Mouse (Mus musculus) limb, embryonic 10.5 days (tissue): Measurements from ENCODE around the gene Zfp335. TPM values are rescaled to one million over a fixed set of nuclear protein-coding genes. Genes with fewer than 3 reads are reported as not detected.
A peak's percentile ranks its signal among the peaks of the same experiment; 100 is the strongest.
"Not testable (repeated sequence)": the region's sequence is repeated elsewhere in the genome, so short reads cannot be mapped to it uniquely, and the experiment has no call there.

Source experiments
- DNase-seq: peaks from one replicate; pipeline ENCODE4 v3.0.0-alpha.2; 2017; ENCODE audit warnings: low spot score
- H3K27ac ChIP-seq: fragments of 300-500 bp; sonication (generic); 2 replicates; pipeline ENCODE4 v1.5.1; 2016; ENCODE audit warnings: mild to moderate bottlenecking
- H3K27me3 ChIP-seq: fragments of 300-500 bp; sonication (generic); 2 replicates; pipeline ENCODE4 v1.6.1; 2016; ENCODE audit warnings: low read depth, mild to moderate bottlenecking; ENCODE audit not compliant: poor library complexity, severe bottlenecking
- H3K36me3 ChIP-seq: fragments of 300-500 bp; sonication (generic); 2 replicates; pipeline ENCODE4 v1.6.1; 2016; ENCODE audit warnings: mild to moderate bottlenecking, moderate library complexity
- H3K4me1 ChIP-seq: fragments of 300-500 bp; sonication (generic); 2 replicates; pipeline ENCODE4 v1.6.1; 2016
- H3K4me3 ChIP-seq: fragments of 300-500 bp; sonication (generic); 2 replicates; pipeline ENCODE4 v1.5.1; 2016; ENCODE audit warnings: mild to moderate bottlenecking, moderate library complexity
- H3K9me3 ChIP-seq: fragments of 300-500 bp; sonication (generic); replicated peaks from 2 replicates; pipeline ENCODE4 v1.6.1; 2016; ENCODE audit warnings: mild to moderate bottlenecking
- WGBS: fragments of 180-500 bp; shearing (Covaris S2); methylation state at CpG from one replicate; pipeline ENCODE4 v1.1.7; 2016; 5-methylcytosine and 5-hydroxymethylcytosine counted together
- polyA plus RNA-seq: library from polyadenylated mRNA; unstranded; fragments of >200 nt; fragmentation: Nextera tagmentation; extraction: Ambion mirVana; gene quantifications from 2 replicates; pipeline ENCODE4 v1.2.1, GENCODE M21; 2016

Gene Zfp335
- polyA plus RNA-seq, 1 experiment from 2014 or later: 21.3 TPM

DNA sequence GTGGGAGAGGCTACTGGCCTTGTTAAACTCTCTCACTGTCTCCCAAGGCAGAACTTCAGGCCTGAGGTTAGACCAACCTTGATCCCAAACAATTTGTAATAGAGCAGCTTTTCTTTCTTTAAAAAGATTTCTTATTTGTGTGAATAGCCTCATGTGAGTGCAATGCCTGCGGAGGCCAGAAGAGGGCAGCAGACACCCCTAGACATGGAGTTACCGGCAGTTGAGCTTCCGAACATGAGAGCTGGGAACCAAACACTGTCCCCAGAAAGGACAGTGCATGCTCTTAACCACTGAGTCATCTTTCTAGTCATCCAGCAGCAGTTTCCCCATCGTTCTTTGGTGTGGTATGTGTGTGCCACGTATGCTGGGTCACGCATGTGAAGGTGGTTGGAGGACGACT is 44.0 kb downstream of the Zfp335 start:
- DNase-seq: no peak
- Histone ChIP-seq H3K27ac (no peak overlapping the region), H3K27me3 (no peaks in the 10 kb centered on the region), H3K4me1 (peaks cover 2% of the 10 kb centered on the region; the same call in 1 of the 2 replicates), H3K9me3 (no peaks in the 10 kb centered on the region), H3K4me3 (no peak overlapping the region), H3K36me3 (no peaks in the 10 kb centered on the region)
- 92% methylated on average over 7 of the region's 7 CpGs for WGBS

DNA sequence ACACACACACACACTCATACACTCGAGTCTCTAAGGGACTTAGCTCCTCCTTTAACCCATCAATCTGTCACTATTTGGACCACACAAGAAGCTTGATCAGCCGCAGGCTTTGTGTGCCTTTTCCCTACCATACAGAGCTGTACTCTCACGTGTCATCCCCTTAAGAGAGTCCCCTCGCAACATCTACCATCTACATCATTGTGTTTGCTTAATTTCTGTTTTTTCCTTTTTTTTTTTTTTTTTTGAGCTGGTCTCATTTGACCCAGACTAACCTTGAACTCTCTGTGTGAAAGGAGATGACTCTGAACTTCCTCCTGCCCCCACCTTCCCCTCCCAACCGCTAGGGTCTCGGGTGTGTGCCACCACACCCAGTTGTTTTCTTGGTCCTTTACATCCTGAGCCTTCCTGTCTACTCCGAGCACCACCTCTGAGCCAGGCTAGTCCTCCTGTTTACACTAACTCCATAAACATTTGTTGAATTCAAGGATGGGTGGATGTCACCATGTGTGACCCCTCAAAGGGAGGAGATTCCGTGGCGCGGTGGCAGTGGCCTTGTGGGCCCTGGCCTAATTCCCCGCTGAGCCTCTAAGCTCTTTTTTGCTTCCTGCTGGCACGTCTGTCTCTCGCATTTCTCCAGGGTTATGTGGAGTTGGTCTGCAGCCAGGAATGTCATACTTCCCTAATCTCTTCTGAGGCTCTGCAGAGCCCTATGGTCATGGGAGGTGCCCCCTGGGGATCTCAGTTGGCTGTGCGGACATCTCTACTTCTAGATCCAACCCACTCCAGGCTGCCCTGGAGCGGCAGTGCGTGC is 44.6 kb downstream of the Zfp335 start:
- H3K27ac ChIP-seq: no peak overlapping the region
- H3K27me3 ChIP-seq: no peaks in the 10 kb centered on the region
- 70% methylated on average over 16 of the region's 16 CpGs for whole genome bisulfite sequencing
- peaks cover 8% of the 10 kb centered on the region for H3K4me1 ChIP-seq
- no peaks in the 10 kb centered on the region for H3K36me3 ChIP-seq
- DNase-seq: no peak
- no peak overlapping the region for H3K4me3 ChIP-seq
- no peaks in the 10 kb centered on the region for H3K9me3 ChIP-seq

DNA sequence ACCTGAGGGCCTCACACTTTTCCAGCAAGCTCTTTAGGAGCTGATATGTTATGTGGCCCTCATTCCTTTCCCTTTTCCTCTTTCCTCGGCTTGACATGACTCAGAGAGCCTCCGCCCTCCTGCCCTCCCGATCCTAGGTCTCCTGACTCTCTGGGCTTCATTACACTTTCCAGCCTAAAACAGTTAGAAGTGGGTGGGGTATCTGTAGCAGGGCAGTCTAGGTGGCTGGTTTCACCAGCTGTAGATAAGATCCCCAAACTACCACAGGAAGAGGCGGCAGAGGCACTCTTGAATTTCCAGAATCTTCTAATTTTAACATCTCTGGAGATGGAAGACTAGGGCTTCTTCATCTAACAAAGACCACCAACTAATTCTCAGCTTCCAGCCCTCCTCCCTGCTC is 47.0 kb downstream of the Zfp335 start:
- DNase-seq: no peak
- 87% methylated on average over 4 of the region's 4 CpGs for WGBS
- H3K27ac ChIP-seq: no peak overlapping the region
- no peak overlapping the region for H3K4me3 ChIP-seq
- peaks cover 9% of the 10 kb centered on the region; the same call in 1 of the 2 replicates for H3K27me3 ChIP-seq
- no peaks in the 10 kb centered on the region for H3K9me3 ChIP-seq
- H3K4me1 ChIP-seq: peaks cover 16% of the 10 kb centered on the region
- no peaks in the 10 kb centered on the region for H3K36me3 ChIP-seq

DNA sequence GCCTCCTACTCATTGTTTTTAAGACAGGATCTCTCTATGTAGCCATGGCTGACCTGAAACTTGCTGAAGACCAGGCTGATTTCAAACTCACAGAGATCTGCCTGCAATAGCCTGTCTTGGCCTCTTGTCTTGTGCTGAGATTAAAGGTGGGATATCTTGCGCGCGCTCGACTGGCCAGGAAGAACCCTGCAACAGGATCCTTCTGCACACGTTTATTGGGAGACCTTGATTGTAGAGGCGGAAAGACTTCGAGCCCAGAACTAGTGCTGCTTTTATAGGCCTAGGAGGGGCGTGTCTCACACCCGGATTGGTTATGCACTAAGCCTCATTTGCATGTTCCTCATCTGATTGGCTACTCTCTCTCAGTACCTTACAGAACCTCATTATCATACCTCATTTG is 48.1 kb downstream of the Zfp335 start:
- DNase-seq, H3K36me3 ChIP-seq, H3K4me3 ChIP-seq, H3K27ac ChIP-seq, H3K9me3 ChIP-seq: not testable (repeated sequence)
- Histone ChIP-seq H3K4me1 (peaks cover 22% of the 10 kb centered on the region), H3K27me3 (peaks cover 21% of the 10 kb centered on the region)
- WGBS: 90% methylated on average over 8 of the region's 9 CpGs

DNA sequence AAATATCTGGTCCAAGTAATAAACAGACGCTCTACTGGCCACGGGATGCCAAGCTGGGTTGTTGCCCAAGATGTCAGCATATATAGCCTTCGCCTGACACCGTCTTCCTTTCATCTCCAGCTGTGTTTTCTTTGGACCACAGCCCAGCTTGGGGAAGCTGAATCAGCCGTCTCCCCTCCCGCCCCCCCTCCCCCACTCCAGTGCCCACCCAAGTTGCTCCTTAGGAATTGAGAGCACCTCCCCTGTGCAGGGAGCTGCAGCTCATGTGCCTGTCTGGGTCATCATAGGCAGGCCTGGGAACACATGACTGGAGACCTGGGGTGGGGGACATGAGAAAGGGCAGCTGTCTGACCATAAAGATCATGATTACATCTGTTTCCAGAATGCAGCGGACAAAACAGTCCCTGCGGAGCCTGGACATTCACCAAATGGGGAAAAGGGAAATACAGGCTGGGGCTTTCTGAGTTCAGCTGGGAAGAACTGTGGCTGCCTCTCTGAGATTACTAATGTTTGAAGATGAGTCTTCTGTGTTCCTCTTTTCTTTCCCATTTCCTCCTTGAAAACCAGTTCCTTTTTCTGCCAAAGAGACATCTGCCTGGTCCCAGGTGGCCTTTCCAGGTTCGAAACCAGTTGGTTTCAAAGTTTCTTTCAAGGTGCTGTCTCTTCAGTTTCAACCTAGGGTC is 49.2 kb downstream of the Zfp335 start:
- no peak for DNase-seq

DNA sequence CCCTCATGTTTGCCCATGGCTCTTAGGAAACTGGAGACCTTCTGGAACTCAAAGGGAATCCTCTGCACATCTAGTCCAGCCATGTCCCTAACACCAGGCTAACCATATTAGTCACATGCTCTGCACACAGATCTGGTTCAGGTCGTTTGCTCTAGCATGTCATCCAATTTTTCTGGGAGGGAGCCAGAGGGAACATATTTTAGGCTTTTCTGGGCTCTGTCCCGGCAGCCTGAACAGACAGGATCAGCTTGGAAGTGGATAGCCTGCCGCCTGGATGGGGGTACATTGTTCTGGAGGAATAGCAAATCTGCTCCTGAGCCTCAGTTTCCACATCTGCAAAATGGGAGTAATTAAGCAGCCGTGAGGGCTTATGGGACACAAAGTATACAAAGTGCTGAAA is 50.5 kb downstream of the Zfp335 start:
- Histone ChIP-seq H3K27me3 (peaks cover 44% of the 10 kb centered on the region), H3K4me1 (peaks cover 44% of the 10 kb centered on the region), H3K4me3 (no peak overlapping the region), H3K36me3 (no peaks in the 10 kb centered on the region), H3K9me3 (no peaks in the 10 kb centered on the region), H3K27ac (no peak overlapping the region)
- 84% methylated on average over 4 of the region's 4 CpGs for WGBS
- no peak for DNase-seq

More for the DNA sequence above, 49.2 kb downstream of the Zfp335 start:
- H3K36me3 ChIP-seq: no peaks in the 10 kb centered on the region
- H3K4me3 ChIP-seq: no peak overlapping the region
- H3K9me3 ChIP-seq: no peaks in the 10 kb centered on the region
- peaks cover 32% of the 10 kb centered on the region for H3K4me1 ChIP-seq
- no peak overlapping the region for H3K27ac ChIP-seq
- WGBS: 60% methylated on average over 9 of the region's 9 CpGs
- peaks cover 32% of the 10 kb centered on the region for H3K27me3 ChIP-seq

DNA sequence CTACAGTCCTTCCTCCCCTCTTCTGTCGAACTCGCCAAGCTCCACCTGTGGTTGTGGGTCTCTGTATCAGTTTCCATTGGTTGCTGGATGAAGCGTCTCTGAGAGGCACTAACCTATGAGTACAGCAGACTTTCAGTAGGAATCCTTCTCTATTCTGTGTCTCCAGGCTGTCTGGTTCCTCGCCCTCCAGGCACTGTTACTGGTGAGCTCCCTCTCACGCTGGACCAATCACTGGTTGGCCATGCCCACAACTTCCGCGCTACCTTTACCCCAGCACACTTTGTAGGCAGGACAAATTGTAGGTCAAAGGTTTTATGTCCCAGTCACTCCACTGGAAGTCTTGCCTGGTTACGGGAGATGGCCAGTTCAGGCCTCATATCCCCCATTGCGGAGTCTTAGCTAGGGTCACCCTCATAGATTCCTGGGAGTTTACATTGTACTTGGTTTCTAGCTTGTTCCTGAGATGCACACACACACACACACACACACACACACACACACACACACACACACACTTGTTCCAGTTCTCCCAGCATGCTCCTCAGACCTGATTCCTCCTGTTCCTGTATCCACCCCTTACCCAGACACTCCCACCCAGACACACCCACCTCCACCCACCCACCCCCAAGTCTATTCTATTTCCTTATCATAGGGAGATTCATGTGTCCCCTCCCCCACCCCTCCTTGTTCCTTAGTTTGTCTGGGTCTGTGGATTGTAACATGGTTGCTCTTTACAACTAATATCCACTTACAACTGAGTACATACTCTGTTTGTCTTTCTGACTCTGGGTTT is 51.7 kb downstream of the Zfp335 start:
- H3K27ac ChIP-seq: no peak overlapping the region
- H3K36me3 ChIP-seq: no peaks in the 10 kb centered on the region
- H3K4me1 ChIP-seq: peaks cover 47% of the 10 kb centered on the region
- no peaks in the 10 kb centered on the region for H3K9me3 ChIP-seq
- 51% methylated on average over 9 of the region's 9 CpGs for WGBS
- H3K27me3 ChIP-seq: peaks cover 57% of the 10 kb centered on the region
- DNase-seq: no peak
- H3K4me3 ChIP-seq: no peak overlapping the region

DNA sequence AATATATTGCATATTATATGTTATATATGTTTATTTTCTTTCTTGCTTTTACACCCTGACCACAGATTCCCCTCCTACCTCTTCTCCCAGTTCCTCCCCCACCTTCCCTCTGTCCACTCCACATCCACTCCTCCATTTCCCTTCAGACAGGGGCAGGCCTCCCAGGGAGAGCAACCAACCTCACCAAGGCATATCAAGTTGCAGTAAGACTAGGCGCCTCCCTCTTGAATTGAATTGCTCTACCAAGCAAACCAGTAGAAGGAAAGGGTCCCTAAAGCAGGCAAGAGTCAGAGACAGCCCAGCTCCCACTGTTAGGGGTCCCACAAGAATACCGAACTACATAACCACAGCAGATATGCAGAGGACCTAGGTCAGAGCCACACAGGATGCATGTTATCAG is 52.4 kb downstream of the Zfp335 start:
- 41% methylated on average over 2 of the region's 2 CpGs for WGBS
- DNase-seq: no peak
- no peaks in the 10 kb centered on the region for H3K9me3 ChIP-seq
- no peaks in the 10 kb centered on the region for H3K36me3 ChIP-seq
- H3K4me3 ChIP-seq: no peak overlapping the region
- no peak overlapping the region for H3K27ac ChIP-seq
- peaks cover 64% of the 10 kb centered on the region for H3K27me3 ChIP-seq
- peaks cover 48% of the 10 kb centered on the region for H3K4me1 ChIP-seq

DNA sequence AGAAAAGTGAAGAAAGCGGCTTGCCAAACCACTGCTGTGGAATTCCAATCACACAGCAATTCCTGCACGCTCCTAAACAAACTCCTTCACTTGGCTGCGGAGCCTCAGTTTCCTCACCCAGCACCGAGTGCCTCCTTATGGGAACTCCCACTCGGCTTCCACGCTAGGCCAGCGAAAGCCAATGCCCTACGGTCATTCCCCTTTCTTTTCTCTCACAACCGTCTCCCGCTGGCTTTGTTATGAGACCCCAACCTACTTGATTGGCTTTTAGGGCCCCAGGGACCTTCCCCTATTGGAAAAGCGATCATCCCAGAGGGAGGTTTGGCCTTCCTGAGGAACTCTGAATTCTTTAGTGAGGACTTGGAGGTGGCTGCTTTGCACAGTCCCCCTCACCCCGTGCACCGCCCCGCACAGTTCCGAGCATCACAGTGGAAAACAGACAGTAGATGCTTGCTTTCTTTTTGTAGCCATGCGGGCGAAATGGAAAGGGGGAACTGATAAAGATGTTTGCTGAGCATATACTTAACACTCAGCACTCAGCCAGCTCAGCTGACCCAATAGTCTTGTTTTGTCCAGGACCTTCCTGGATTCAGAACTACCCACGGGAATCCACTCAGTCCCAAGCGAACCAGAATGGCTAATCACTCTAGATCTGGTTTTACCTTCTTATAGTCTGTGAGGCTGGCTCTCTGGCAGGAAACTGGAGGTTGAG is 53.6 kb downstream of the Zfp335 start:
- no peaks in the 10 kb centered on the region for H3K9me3 ChIP-seq
- peak; percentile 51 for DNase-seq
- peaks cover 48% of the 10 kb centered on the region for H3K4me1 ChIP-seq
- 4% methylated on average over 19 of the region's 19 CpGs for WGBS
- H3K4me3 ChIP-seq: peak overlapping the region; percentile 67
- peaks cover 71% of the 10 kb centered on the region for H3K27me3 ChIP-seq
- no peaks in the 10 kb centered on the region for H3K36me3 ChIP-seq
- peak overlapping the region; percentile 65 for H3K27ac ChIP-seq

DNA sequence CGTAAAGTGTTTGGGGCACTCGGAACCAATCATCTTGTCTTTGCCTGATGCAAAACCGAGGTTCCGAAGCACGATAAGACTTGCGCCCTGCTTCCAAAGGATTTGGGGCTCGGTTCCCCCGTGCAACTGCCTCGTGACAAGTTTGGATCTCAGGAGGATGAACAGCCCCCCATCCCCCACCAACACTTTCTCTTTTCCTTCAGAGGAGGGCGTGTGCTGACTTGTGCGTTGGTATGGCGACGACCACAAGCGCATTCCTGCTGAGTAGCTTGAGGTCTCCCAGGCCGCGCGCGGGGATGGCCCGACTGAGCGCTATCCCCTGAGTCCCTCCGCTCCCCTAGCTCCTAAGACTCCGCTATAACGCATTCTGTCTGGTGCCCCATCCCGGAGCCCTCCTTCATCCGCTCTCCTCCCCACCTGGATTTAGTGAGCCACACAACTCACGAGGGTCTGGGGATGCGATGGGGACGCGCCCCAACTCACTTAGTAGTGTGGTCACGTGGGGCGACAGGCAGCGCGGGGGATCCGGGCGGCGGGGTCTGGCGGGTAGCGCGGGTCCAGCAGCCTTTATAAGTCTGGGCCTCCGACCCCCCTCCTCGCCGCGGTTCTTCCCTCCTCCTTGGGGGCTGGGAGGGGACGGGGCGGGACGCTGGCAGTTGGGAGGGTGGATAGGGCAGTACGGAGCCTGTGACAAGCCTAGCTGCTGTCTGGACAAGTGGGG is 54.3 kb downstream of the Zfp335 start, which contains the start of gene Pltp:
Gene Pltp (minus strand): TSS at position 611 of the 721 bp plus-strand sequence.
- Histone ChIP-seq H3K36me3 (no peaks in the 10 kb centered on the region), H3K27ac (peak within 1 kb of the TSS; percentile 65), H3K9me3 (no peaks in the 10 kb centered on the region), H3K4me3 (peak within 1 kb of the TSS; percentile 67), H3K27me3 (peaks cover 71% of the 10 kb centered on the region), H3K4me1 (peaks cover 43% of the 10 kb centered on the region)
- peak; percentile 74 for DNase-seq
- WGBS: under 1% methylated on average over 47 of the region's 47 CpGs

DNA sequence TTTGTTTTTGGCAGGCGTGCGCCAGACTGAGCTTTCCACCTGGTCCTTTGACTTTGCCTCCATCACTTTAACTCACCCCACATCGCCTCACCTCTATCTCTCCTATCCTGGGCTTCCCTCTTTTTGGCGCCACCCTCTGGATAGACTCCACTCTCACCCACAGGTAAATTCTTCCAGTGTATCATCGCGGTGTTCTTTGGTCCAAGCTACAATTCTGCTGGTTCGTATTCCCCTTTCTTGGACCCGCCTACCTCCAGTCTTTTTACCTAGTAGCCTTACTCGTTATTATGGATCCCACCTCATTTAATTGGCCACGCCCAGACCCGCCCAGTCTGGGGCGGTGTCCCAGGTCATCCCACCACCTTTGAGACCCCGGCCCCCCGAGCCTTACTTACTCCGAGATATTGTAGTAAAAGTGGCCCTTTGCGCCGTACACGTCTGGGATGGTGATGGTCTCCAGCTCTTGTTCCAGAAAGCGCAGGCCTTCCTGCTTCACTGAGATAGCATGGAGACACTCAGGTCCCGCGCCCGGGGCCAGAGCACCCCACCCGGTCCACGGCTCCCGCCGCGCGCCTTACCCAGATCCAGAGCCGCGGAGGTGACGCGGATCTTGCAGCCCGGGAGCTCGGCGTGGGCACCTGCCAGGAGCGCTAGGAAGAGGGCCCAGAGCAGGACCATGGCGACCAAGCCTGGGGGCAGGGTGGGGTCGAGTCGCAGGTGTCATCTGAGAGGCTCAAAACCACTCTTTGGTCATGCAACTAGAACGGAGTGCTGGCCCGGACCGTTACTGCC is 55.1 kb downstream of the Zfp335 start:
- Histone ChIP-seq H3K4me1 (peaks cover 38% of the 10 kb centered on the region), H3K9me3 (no peaks in the 10 kb centered on the region), H3K4me3 (peak overlapping the region; percentile 67), H3K27me3 (peaks cover 71% of the 10 kb centered on the region), H3K27ac (peak overlapping the region; percentile 46; the same call in 1 of the 2 replicates), H3K36me3 (no peaks in the 10 kb centered on the region)
- peak; percentile 59 for DNase-seq
- WGBS: 1% methylated on average over 42 of the region's 42 CpGs
